Mouse (Mus musculus) megakaryocyte, embryonic 14.5 days (primary cell): ENCODE data around the gene Bspry. TPM values are rescaled to one million over a fixed set of nuclear protein-coding genes. Genes with fewer than 3 reads are reported as not detected.

ENCODE experiments used
- H3K27me3 ChIP-seq: replicated peaks from 2 replicates; pipeline ENCODE3; 2012; ENCODE audit warnings: inconsistent platforms
- H3K36me3 ChIP-seq: replicated peaks from 2 replicates; pipeline ENCODE3; 2012; ENCODE audit warnings: low read length, inconsistent platforms, mixed read lengths
- H3K4me1 ChIP-seq: 2 replicates; pipeline ENCODE4 v1.6.1; 2012; ENCODE audit warnings: inconsistent platforms
- H3K4me3 ChIP-seq: replicated peaks from 2 replicates; pipeline ENCODE3; 2012; ENCODE audit warnings: moderate library complexity, mild to moderate bottlenecking, inconsistent platforms
- H3K9me3 ChIP-seq: 2 replicates; pipeline ENCODE4 v1.6.1; 2012; ENCODE audit warnings: inconsistent platforms
- FLI1 ChIP-seq: IDR thresholded peaks from 2 replicates; pipeline ENCODE4 v1.6.1; 2012; ENCODE audit warnings: low read length, inconsistent platforms, mixed read lengths
- GATA1 ChIP-seq: IDR thresholded peaks from 3 replicates; pipeline ENCODE4 v1.6.1; 2012; ENCODE audit warnings: mixed read lengths, low read length, inconsistent platforms, borderline replicate concordance
- polyA plus RNA-seq: library from polyadenylated mRNA; stranded (reverse); fragments of >175 nt; gene quantifications from 2 replicates; pipeline ENCODE4 v1.2.3, GENCODE M21; 2012; ENCODE audit warnings: low replicate concordance; ENCODE audit not compliant: insufficient read depth

The Bspry gene
- polyA plus RNA-seq: not detected in 2 replicates

- H3K9me3 ChIP-seq: no peaks in the 10 kb centered on the region
- peaks cover 47% of the 10 kb centered on the region for H3K4me1 ChIP-seq
- peak within 1 kb of the TSS; percentile 86 for H3K4me3 ChIP-seq
- peaks cover 31% of the 10 kb centered on the region for H3K27me3 ChIP-seq
- TF ChIP-seq FLI1 (no peak), GATA1 (no peak)
- H3K36me3 ChIP-seq: no peaks in the 10 kb centered on the region
Measured at GRCm38 (mm10) chr4:62479937-62480708, at the start of gene Bspry. TSS of gene Bspry (plus strand) at chr4:62480053.

DNA sequence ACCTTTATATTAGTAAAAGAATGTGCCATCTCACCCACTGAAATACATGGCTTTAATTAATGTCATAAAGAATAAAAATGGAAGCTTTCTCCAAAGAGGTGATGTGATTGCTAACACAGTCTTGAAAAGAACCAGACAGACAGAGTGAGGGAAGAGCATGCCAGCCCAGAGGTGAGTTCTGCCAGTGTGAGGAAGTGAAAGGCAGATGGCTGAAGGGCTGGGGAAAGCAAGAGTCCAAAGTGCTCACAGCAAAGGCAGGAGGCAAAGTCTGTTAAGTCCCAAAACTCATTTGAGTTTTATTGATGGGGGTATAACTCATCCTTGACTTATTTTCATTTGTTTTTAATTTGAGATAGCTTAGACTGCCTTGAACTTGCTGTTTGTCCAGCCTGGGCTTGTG lies 49.2 kb upstream of the Bspry start:
- no peaks in the 10 kb centered on the region for H3K9me3 ChIP-seq

GRCm38 (mm10) chr4:62431522-62431921 lies 48.3 kb upstream of the Bspry start:
- Histone ChIP-seq H3K27me3 (peaks cover 3% of the 10 kb centered on the region), H3K9me3 (no peaks in the 10 kb centered on the region), H3K36me3 (peaks cover 3% of the 10 kb centered on the region), H3K4me1 (peaks cover 42% of the 10 kb centered on the region), H3K4me3 (peak overlapping the region; percentile 14)
- TF ChIP-seq FLI1 (no peak), GATA1 (no peak)

More for the DNA sequence above, 49.2 kb upstream of the Bspry start:
- peaks cover 3% of the 10 kb centered on the region for H3K27me3 ChIP-seq
- peaks cover 8% of the 10 kb centered on the region for H3K36me3 ChIP-seq
- TF ChIP-seq GATA1 (no peak), FLI1 (no peak)
- H3K4me3 ChIP-seq: no peak overlapping the region
- H3K4me1 ChIP-seq: peaks cover 47% of the 10 kb centered on the region

- Histone ChIP-seq H3K4me3 (peak overlapping the region; percentile 10), H3K27me3 (no peaks in the 10 kb centered on the region), H3K36me3 (no peaks in the 10 kb centered on the region), H3K4me1 (peaks cover 23% of the 10 kb centered on the region), H3K9me3 (0 out of 2 replicates have a peak, but pooled peaks cover 4% of the 10 kb centered on the region)
- TF ChIP-seq GATA1: no peak
Measured at GRCm38 (mm10) chr4:62433939-62434870, 45.6 kb upstream of the Bspry start.

GRCm38 (mm10) chr4:62435081-62435480 lies 44.8 kb upstream of the Bspry start, which contains the start of gene Rnf183:
TSS of gene Rnf183 (minus strand) at chr4:62435252.
- no peaks in the 10 kb centered on the region for H3K27me3 ChIP-seq
- 0 out of 2 replicates have a peak, but pooled peaks cover 4% of the 10 kb centered on the region for H3K9me3 ChIP-seq
- peaks cover 23% of the 10 kb centered on the region for H3K4me1 ChIP-seq
- H3K4me3 ChIP-seq: peak within 1 kb of the TSS; percentile 10
- no peaks in the 10 kb centered on the region for H3K36me3 ChIP-seq
- TF ChIP-seq FLI1 (no peak), GATA1 (no peak)

- Histone ChIP-seq H3K27me3 (peaks cover 2% of the 10 kb centered on the region), H3K4me1 (peaks cover 14% of the 10 kb centered on the region), H3K4me3 (no peak overlapping the region), H3K9me3 (peaks cover 9% of the 10 kb centered on the region; the same call in 1 of the 2 replicates), H3K36me3 (no peaks in the 10 kb centered on the region)
- TF ChIP-seq GATA1: no peak
- TF ChIP-seq FLI1: no peak
Measured at GRCm38 (mm10) chr4:62437256-62437778, 42.5 kb upstream of the Bspry start.

DNA sequence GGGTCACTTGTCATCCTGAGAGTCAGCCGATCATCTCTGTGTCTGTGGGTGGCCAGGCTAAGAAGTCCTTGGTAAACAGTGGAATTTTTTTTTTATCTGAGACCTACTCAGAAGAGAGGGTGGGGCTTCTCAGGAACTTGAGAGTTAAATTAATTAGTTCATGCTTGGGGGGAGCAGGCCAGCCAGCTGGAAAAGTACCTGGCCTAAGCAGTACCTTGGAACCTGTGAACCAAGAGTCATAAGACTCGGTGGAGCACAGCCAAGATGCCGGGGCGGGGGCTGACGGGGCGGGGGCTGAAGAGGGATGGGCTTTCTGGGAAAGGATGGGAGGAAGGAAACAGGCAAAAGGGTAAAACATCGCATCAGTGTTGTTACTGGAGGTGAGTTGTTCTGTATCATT lies 42.0 kb upstream of the Bspry start:
- Histone ChIP-seq H3K4me1 (peaks cover 14% of the 10 kb centered on the region), H3K4me3 (no peak overlapping the region), H3K27me3 (peaks cover 2% of the 10 kb centered on the region), H3K36me3 (no peaks in the 10 kb centered on the region), H3K9me3 (peaks cover 11% of the 10 kb centered on the region)
- TF ChIP-seq GATA1 (no peak), FLI1 (no peak)

DNA sequence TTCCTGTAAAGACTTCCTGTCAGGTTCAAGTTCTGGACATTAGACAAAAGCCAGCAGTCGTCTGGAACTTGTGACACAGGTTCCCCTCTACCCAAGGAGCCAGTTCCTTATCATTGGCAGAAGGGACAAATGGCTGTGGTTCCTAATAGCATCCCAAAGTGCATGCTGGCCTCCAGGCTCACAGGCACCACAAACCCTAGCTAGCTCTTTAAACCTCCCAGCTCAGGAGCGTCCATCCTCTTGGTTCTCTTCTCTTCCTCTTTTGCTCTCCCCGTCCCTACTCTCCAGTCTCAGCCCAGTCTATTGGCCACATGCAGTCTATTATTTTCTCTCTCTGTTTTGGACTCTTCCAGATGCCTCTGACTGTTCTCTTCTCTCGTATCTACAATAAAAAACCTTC lies 40.1 kb upstream of the Bspry start:
- peaks cover 18% of the 10 kb centered on the region for H3K9me3 ChIP-seq
- H3K27me3 ChIP-seq: peaks cover 2% of the 10 kb centered on the region
- no peaks in the 10 kb centered on the region for H3K36me3 ChIP-seq
- no peak overlapping the region for H3K4me3 ChIP-seq
- TF ChIP-seq GATA1: no peak
- TF ChIP-seq FLI1: no peak
- peaks cover 2% of the 10 kb centered on the region for H3K4me1 ChIP-seq

DNA sequence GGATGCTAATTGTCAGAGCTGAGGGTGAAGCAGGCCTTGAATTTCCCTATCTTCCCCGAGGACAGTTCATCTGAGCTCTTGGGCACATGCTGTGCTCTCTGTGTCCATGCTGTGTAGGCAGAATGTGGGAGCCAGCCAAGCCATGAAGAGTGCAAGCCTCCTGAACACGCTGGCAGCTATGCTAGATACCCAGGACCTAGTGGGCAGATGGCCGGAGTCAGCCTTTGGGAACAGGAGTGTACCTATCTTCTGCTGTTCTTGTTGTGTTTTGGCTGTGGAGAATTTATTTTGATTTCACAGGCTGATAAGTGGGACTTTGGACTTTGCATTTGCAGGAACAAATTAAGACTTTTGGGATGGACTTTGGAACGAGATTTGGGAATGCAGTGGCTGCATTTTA lies 39.3 kb upstream of the Bspry start:
- Histone ChIP-seq H3K9me3 (peaks cover 18% of the 10 kb centered on the region), H3K36me3 (no peaks in the 10 kb centered on the region), H3K4me1 (no peaks in the 10 kb centered on the region), H3K27me3 (peaks cover 2% of the 10 kb centered on the region), H3K4me3 (no peak overlapping the region)
- TF ChIP-seq GATA1 (no peak), FLI1 (no peak)

DNA sequence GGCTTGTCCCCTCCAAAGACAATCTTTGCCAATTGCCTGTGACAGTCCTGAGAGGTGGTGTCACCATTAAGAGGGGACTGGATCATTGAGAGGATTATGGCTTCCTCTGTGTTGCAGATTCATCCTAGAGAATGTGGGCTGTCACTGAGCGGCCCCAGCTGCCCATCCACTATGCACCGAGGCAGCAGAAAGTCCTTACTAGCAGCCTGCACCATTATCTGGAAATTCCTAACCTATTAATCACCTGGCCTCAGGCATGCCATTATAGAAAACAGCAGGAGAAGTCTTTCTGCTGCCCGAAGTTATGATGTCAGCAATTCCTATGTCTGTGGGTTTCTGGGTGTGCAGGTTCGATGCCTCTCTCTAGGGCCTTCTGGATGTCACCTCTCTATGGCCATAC lies 38.9 kb upstream of the Bspry start:
- no peak for TF ChIP-seq FLI1
- no peak for TF ChIP-seq GATA1
- Histone ChIP-seq H3K4me3 (no peak overlapping the region), H3K27me3 (peaks cover 2% of the 10 kb centered on the region), H3K36me3 (no peaks in the 10 kb centered on the region), H3K9me3 (peaks cover 18% of the 10 kb centered on the region), H3K4me1 (no peaks in the 10 kb centered on the region)
